Mouse (Mus musculus): ENCODE results near the gene Mast1. TPM values are rescaled to one million over a fixed set of nuclear protein-coding genes. Genes with fewer than 3 reads are reported as not detected.

Gene Mast1
- polyA plus RNA-seq, 1 experiment from 2014 or later = 3.6 TPM

DNA sequence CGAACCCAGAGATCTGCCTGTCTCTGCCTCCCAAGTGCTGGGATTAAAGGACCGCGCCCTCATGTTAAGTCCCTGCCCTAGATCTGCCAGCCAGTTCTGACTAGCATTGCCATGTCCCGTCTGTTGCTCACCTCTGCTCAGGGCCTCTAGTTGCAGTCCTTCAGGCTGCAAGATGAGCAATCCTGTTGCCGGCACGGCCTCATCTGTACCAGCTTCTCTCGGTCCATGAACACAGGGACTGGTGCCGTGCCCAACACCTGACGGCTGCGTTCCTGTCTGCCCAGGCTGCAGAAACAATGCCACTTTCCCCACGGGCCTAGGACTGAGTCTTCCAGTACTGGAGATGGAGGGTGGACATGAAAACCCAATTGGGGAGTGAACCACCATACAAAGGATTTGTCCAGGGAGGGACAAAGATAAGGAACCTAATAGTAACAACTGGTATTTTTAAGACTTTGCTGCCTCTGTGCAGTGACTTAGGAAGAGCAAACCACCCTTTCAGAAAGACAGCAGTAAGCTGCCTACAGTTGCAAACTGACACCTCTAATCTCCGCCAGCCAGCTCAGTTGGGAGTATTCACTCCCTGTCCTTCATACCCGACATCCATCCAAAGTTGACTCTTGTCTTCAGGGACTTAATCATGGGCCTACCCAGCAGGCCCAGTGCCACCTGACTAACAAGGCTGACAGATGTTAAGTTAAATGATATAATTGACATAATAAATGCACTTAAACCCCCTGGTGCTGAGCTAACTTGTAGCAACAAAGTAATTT lies 30.6 kb upstream of the Mast1 start:
- WGBS = 87% methylated on average over 13 of the region's 13 CpGs

GRCm38 (mm10) chr8:84966603-84967002 lies 29.4 kb upstream of the Mast1 start:
- peaks cover 23% of the 10 kb centered on the region for H3K4me1 ChIP-seq (ENCODE audit: control insufficient read depth, insufficient read depth, low read length)
- 0 out of 2 replicates have a peak overlapping the region, but pooled peaks have one; percentile 53 for H3K4me3 ChIP-seq (ENCODE audit: low read depth, low read length)
- no peak overlapping the region for H3K9ac ChIP-seq (ENCODE audit: low read depth, low read length)
- no peak for DNase-seq (ENCODE audit: low spot score)
- ATAC-seq (ENCODE audit: low read depth) = no peak
- H3K9me3 ChIP-seq (ENCODE audit: control insufficient read depth, low read length) = no peaks in the 10 kb centered on the region
- peaks cover 15% of the 10 kb centered on the region for H3K36me3 ChIP-seq (ENCODE audit: control insufficient read depth, insufficient read depth, low read length)
- H3K27ac ChIP-seq (replicated peaks; ENCODE audit: low read depth, low read length) = no peak overlapping the region
- H3K4me2 ChIP-seq (ENCODE audit: low read depth, low read length) = peak overlapping the region; percentile 83
- no peaks in the 10 kb centered on the region for H3K27me3 ChIP-seq (replicated peaks; ENCODE audit: control insufficient read depth, insufficient read depth, low read length)
- WGBS = 53% methylated on average over 3 of the region's 3 CpGs

More for the DNA sequence above, 30.6 kb upstream of the Mast1 start:
- H3K27me3 ChIP-seq (replicated peaks; ENCODE audit: control insufficient read depth, insufficient read depth, low read length) = no peaks in the 10 kb centered on the region
- H3K27ac ChIP-seq (replicated peaks; ENCODE audit: low read depth, low read length) = no peak overlapping the region
- H3K9me3 ChIP-seq (ENCODE audit: control insufficient read depth, low read length) = no peaks in the 10 kb centered on the region
- peaks cover 21% of the 10 kb centered on the region for H3K36me3 ChIP-seq (ENCODE audit: control insufficient read depth, insufficient read depth, low read length)
- H3K4me3 ChIP-seq (ENCODE audit: low read depth, low read length) = no peak overlapping the region; the same call in 1 of the 2 replicates
- no peak overlapping the region for H3K9ac ChIP-seq (ENCODE audit: low read depth, low read length)
- DNase-seq (ENCODE audit: low spot score) (no peak), ATAC-seq (ENCODE audit: low read depth) (no peak)
- H3K4me2 ChIP-seq (ENCODE audit: low read depth, low read length) = peak overlapping the region; percentile 94; the same call in 1 of the 2 replicates
- peaks cover 23% of the 10 kb centered on the region for H3K4me1 ChIP-seq (ENCODE audit: control insufficient read depth, insufficient read depth, low read length)

DNA sequence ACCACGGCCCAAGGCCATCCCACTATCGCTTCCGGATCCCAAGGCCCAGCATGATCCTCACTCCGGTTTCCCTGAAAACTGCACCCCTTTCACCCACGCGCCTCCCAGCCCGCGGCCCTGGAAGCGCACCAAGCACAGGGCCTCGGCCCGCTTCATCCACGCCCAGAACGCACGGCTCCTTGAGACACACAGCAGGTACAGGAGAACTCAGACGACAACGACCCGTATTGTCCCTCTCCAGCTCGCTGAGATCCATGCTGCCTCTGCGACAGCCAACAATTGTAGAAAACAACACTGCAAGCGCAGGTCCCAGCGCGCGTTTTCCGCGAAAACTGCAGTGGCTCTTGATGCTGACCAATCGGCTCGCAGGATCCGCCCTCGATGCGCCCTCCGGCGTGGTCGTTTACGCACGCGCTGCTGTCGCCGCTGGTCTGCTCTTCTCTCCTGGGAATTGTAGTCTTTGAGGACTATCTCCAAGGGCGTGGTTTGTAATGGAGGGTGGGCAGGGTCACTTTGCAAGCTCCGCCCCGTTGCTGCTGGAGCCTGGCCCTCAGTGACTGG lies 28.7 kb upstream of the Mast1 start:
- no peaks in the 10 kb centered on the region for H3K9me3 ChIP-seq (ENCODE audit: control insufficient read depth, low read length)
- H3K4me1 ChIP-seq (ENCODE audit: control insufficient read depth, insufficient read depth, low read length) = peaks cover 20% of the 10 kb centered on the region
- H3K4me3 ChIP-seq (ENCODE audit: low read depth, low read length) = peak overlapping the region; percentile 53
- peak overlapping the region; percentile 83 for H3K4me2 ChIP-seq (ENCODE audit: low read depth, low read length)
- DNase-seq (ENCODE audit: low spot score) = peak; percentile 99
- ATAC-seq (ENCODE audit: low read depth) = peak; percentile 87
- WGBS = 0% methylated on average over 35 of the region's 41 CpGs
- H3K9ac ChIP-seq (ENCODE audit: low read depth, low read length) = peak overlapping the region; percentile 63
- H3K27me3 ChIP-seq (replicated peaks; ENCODE audit: control insufficient read depth, insufficient read depth, low read length) = no peaks in the 10 kb centered on the region
- peak overlapping the region; percentile 53 for H3K27ac ChIP-seq (replicated peaks; ENCODE audit: low read depth, low read length)
- peaks cover 12% of the 10 kb centered on the region for H3K36me3 ChIP-seq (ENCODE audit: control insufficient read depth, insufficient read depth, low read length)

DNA sequence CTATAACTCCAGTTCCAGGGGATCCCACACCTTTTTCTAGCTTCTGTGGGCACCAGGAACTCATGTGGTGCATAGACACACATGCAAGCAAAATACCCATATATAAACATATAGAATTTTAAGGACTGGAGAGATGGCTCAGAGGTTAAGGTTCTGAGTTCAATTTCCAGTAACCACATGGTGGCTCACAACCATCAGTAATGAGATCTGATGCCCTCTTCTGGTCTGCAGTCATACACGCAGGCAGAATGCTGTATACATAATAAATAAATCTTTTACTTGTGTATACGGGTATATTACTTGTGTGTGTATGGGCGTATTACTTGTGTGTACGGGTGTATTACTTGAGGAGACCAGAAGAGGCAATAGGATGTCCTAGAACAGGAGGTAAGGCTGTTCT lies 26.8 kb upstream of the Mast1 start:
- H3K4me1 ChIP-seq (ENCODE audit: control insufficient read depth, insufficient read depth, low read length) = peaks cover 15% of the 10 kb centered on the region; the same call in 1 of the 2 replicates
- WGBS = 86% methylated on average over 4 of the region's 4 CpGs
- no peak overlapping the region for H3K4me3 ChIP-seq (ENCODE audit: low read depth, low read length)
- H3K27me3 ChIP-seq (replicated peaks; ENCODE audit: control insufficient read depth, insufficient read depth, low read length) = no peaks in the 10 kb centered on the region
- no peak overlapping the region for H3K4me2 ChIP-seq (ENCODE audit: low read depth, low read length)
- H3K27ac ChIP-seq (replicated peaks; ENCODE audit: low read depth, low read length) = no peak overlapping the region
- DNase-seq (ENCODE audit: low spot score) (no peak), ATAC-seq (ENCODE audit: low read depth) (no peak)
- H3K36me3 ChIP-seq (ENCODE audit: control insufficient read depth, insufficient read depth, low read length) = peaks cover 14% of the 10 kb centered on the region; the same call in 1 of the 2 replicates
- no peaks in the 10 kb centered on the region for H3K9me3 ChIP-seq (ENCODE audit: control insufficient read depth, low read length)
- no peak overlapping the region for H3K9ac ChIP-seq (ENCODE audit: low read depth, low read length)

DNA sequence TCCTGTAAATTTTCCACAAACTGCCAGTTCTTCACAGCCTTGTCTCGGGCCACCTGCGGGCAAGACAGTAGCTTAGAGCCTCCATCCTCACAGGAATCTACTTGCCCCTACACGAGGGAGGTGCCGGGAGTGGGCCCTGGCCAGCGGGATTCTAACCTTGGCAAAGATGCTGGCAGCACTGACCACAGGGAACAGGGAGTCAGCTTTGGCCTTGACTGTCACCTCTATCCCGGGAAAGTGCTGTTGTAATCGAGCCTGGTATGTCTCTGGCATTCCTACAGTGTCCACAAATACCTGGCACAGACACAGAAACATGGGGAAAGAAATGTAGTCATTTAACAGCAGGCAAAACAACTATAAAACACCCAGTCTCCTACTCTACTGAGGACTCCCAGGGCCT lies 22.7 kb upstream of the Mast1 start:
- WGBS = 85% methylated on average over 7 of the region's 7 CpGs
- H3K27ac ChIP-seq (replicated peaks; ENCODE audit: low read depth, low read length) = no peak overlapping the region
- ATAC-seq (ENCODE audit: low read depth) (no peak), DNase-seq (ENCODE audit: low spot score) (no peak)
- H3K36me3 ChIP-seq (ENCODE audit: control insufficient read depth, insufficient read depth, low read length) = peaks cover 30% of the 10 kb centered on the region
- H3K4me2 ChIP-seq (ENCODE audit: low read depth, low read length) = no peak overlapping the region
- H3K4me1 ChIP-seq (ENCODE audit: control insufficient read depth, insufficient read depth, low read length) = 0 out of 2 replicates have a peak, but pooled peaks cover 1% of the 10 kb centered on the region
- no peak overlapping the region for H3K9ac ChIP-seq (ENCODE audit: low read depth, low read length)
- no peak overlapping the region for H3K4me3 ChIP-seq (ENCODE audit: low read depth, low read length)
- H3K27me3 ChIP-seq (replicated peaks; ENCODE audit: control insufficient read depth, insufficient read depth, low read length) = no peaks in the 10 kb centered on the region
- no peaks in the 10 kb centered on the region for H3K9me3 ChIP-seq (ENCODE audit: control insufficient read depth, low read length)

GRCm38 (mm10) chr8:84956768-84957167 lies 19.6 kb upstream of the Mast1 start:
- DNase-seq (ENCODE audit: low spot score) (peak; percentile 70), ATAC-seq (ENCODE audit: low read depth) (no peak)
- no peak overlapping the region for H3K9ac ChIP-seq (ENCODE audit: low read depth, low read length)
- WGBS = 45% methylated on average over 2 of the region's 2 CpGs
- H3K27me3 ChIP-seq (replicated peaks; ENCODE audit: control insufficient read depth, insufficient read depth, low read length) = 0 out of 2 replicates have a peak, but pooled peaks cover 8% of the 10 kb centered on the region
- H3K36me3 ChIP-seq (ENCODE audit: control insufficient read depth, insufficient read depth, low read length) = peaks cover 23% of the 10 kb centered on the region
- H3K4me1 ChIP-seq (ENCODE audit: control insufficient read depth, insufficient read depth, low read length) = 0 out of 2 replicates have a peak, but pooled peaks cover 3% of the 10 kb centered on the region
- H3K9me3 ChIP-seq (ENCODE audit: control insufficient read depth, low read length) = no peaks in the 10 kb centered on the region
- H3K4me3 ChIP-seq (ENCODE audit: low read depth, low read length) = no peak overlapping the region
- H3K27ac ChIP-seq (replicated peaks; ENCODE audit: low read depth, low read length) = no peak overlapping the region
- no peak overlapping the region for H3K4me2 ChIP-seq (ENCODE audit: low read depth, low read length)

GRCm38 (mm10) chr8:84952612-84953255 lies 15.6 kb upstream of the Mast1 start:
- H3K36me3 ChIP-seq (ENCODE audit: control insufficient read depth, insufficient read depth, low read length) = peaks cover 14% of the 10 kb centered on the region; the same call in 1 of the 2 replicates
- no peak overlapping the region for H3K9ac ChIP-seq (ENCODE audit: low read depth, low read length)
- no peak overlapping the region for H3K27ac ChIP-seq (replicated peaks; ENCODE audit: low read depth, low read length)
- 8% methylated on average over 18 of the region's 18 CpGs for WGBS
- no peak for DNase-seq (ENCODE audit: low spot score)
- H3K4me1 ChIP-seq (ENCODE audit: control insufficient read depth, insufficient read depth, low read length) = 0 out of 2 replicates have a peak, but pooled peaks cover 3% of the 10 kb centered on the region
- H3K27me3 ChIP-seq (replicated peaks; ENCODE audit: control insufficient read depth, insufficient read depth, low read length) = peaks cover 24% of the 10 kb centered on the region
- ATAC-seq (ENCODE audit: low read depth) = peak; percentile 42; the same call in 1 of the 2 replicates
- H3K4me2 ChIP-seq (ENCODE audit: low read depth, low read length) = no peak overlapping the region
- H3K4me3 ChIP-seq (ENCODE audit: low read depth, low read length) = no peak overlapping the region
- H3K9me3 ChIP-seq (ENCODE audit: control insufficient read depth, low read length) = no peaks in the 10 kb centered on the region

- no peaks in the 10 kb centered on the region for H3K36me3 ChIP-seq (ENCODE audit: control insufficient read depth, insufficient read depth, low read length)
- no peak overlapping the region for H3K4me3 ChIP-seq (ENCODE audit: low read depth, low read length)
- 22% methylated on average over 12 of the region's 12 CpGs for WGBS
- no peak for ATAC-seq (ENCODE audit: low read depth)
- no peak for DNase-seq (ENCODE audit: low spot score)
- no peaks in the 10 kb centered on the region for H3K9me3 ChIP-seq (ENCODE audit: control insufficient read depth, low read length)
- H3K4me1 ChIP-seq (ENCODE audit: control insufficient read depth, insufficient read depth, low read length) = peaks cover 8% of the 10 kb centered on the region; the same call in 1 of the 2 replicates
- H3K27ac ChIP-seq (replicated peaks; ENCODE audit: low read depth, low read length) = no peak overlapping the region
- H3K9ac ChIP-seq (ENCODE audit: low read depth, low read length) = no peak overlapping the region
- no peak overlapping the region for H3K4me2 ChIP-seq (ENCODE audit: low read depth, low read length)
- H3K27me3 ChIP-seq (replicated peaks; ENCODE audit: control insufficient read depth, insufficient read depth, low read length) = peaks cover 52% of the 10 kb centered on the region
Observed at GRCm38 (mm10) chr8:84949753-84950152, 12.6 kb upstream of the Mast1 start.
